Mouse (Mus musculus): ENCODE data around the gene Kcng3.

DNA sequence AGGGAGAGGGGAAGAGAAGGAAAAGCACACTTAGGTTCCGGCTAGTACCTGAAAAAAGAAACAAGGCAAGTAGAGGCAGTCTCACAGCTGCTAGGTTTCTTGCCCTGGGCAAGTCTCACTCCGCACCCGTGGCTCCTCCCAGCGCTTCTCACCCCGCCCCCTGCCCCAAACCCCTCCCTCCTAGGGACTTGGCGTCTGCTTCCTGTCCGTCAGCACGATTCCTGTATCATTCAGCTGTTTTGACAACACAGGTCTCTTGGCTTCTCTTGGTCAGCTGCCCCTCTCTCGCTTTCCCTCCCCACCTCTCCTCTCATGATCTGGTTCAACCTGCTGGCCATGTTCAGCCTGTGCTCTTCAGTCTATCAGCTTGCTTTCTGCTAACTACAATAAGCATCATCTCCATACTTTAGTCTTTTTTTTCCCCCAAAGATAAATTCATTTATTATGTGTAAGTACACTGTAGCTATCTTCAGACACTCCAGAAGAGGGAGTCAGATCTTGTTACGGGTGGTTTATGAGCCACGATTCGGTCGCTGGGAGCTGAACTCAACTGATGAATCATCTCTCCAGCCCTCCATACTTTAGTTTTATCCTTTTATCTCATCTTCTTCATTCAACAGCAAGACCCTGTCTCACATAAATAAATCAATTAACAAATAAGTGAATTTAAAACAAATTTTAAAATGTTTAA is 35.0 kb upstream of the Kcng3 start:
- TF ChIP-seq POLR2A (IDR thresholded peaks at IDR 0.05; ENCODE audit: low read depth, low read length): no peak
- TF ChIP-seq CTCF (IDR thresholded peaks at IDR 0.05; ENCODE audit: extremely low read depth, insufficient read length, insufficient replicate concordance, low read depth, low read length): no peak

All from small intestine, adult 2 months (tissue).